ENCODE assay signal across 9 mouse cellular contexts in genomic region chr5:119916551-119917171, GRCm38 (mm10).
A peak's percentile ranks its signal among the peaks of the same experiment; 100 is the strongest.
DNase-seq lines count a peak whose midpoint lies in the region; ATAC-seq and TF ChIP-seq lines count a peak whose summit lies in the region.
"Had no signal": no experiment of that assay in that cellular context is flagged by ENCODE, and none has a peak within 500 bp of the region (broad histone marks: within the 10 kb centered on the region; RNA-seq: fewer than 3 reads in every experiment).

No protein-coding gene starts in this region.

- WGBS in heart, embryonic 10.5 days, result 79% methylated on average over 12 of the region's 12 CpGs
- 45% methylated on average over 12 of the region's 12 CpGs for WGBS in limb, embryonic 14.5 days
- WGBS in kidney, embryonic 14.5 days, result 75% methylated on average over 12 of the region's 12 CpGs

- H3K27me3 ChIP-seq in heart, embryonic 10.5 days (ENCODE audit: insufficient read depth, poor library complexity, severe bottlenecking), result no peaks in the 10 kb centered on the region
- H3K27me3 ChIP-seq in limb, embryonic 14.5 days (ENCODE audit: control insufficient read depth, insufficient read depth, low read length), result no peaks in the 10 kb centered on the region
- H3K27me3 ChIP-seq in kidney, embryonic 14.5 days (ENCODE audit: control insufficient read depth, insufficient read depth, low read length), result peaks cover 2% of the 10 kb centered on the region; the same call in 1 of the 2 replicates
- H3K27me3 ChIP-seq: neural tube, embryonic 13.5 days had no signal

- no peaks in the 10 kb centered on the region for H3K36me3 ChIP-seq in heart, embryonic 10.5 days
- H3K36me3 ChIP-seq in limb, embryonic 14.5 days (ENCODE audit: control insufficient read depth, insufficient read depth, low read length), result no peaks in the 10 kb centered on the region
- no peaks in the 10 kb centered on the region for H3K36me3 ChIP-seq in kidney, embryonic 14.5 days (ENCODE audit: control insufficient read depth, insufficient read depth, low read length)
- H3K36me3 ChIP-seq: neural tube, embryonic 13.5 days had no signal

- ATAC-seq in limb, embryonic 14.5 days (ENCODE audit: low FRiP score, low read depth), result peak; percentile 86
- ATAC-seq in kidney, embryonic 14.5 days (ENCODE audit: low FRiP score, low TSS enrichment), result no peak

- intact Hi-C loops in heart, postnatal 10 days (cut with DNase I), result no loop called here

- no peak overlapping the region for H3K27ac ChIP-seq in heart, embryonic 10.5 days
- H3K27ac ChIP-seq in limb, embryonic 14.5 days (replicated peaks; ENCODE audit: low read depth, low read length), result peak overlapping the region; percentile 52
- no peak overlapping the region for H3K27ac ChIP-seq in kidney, embryonic 14.5 days (ENCODE audit: low read depth, low read length)
- H3K27ac ChIP-seq: neural tube, embryonic 13.5 days had no signal

- TF ChIP-seq POLR2A in limb, embryonic 14.5 days (IDR thresholded peaks at IDR 0.05; ENCODE audit: borderline replicate concordance, extremely low read depth, insufficient read depth, insufficient read length), result no peak

- no peak overlapping the region for H3K9ac ChIP-seq in limb, embryonic 14.5 days (ENCODE audit: low read depth, low read length, severe bottlenecking)
- no peak overlapping the region for H3K9ac ChIP-seq in kidney, embryonic 14.5 days (ENCODE audit: low read depth, low read length)
- H3K9ac ChIP-seq: neural tube, embryonic 13.5 days had no signal

- no peaks in the 10 kb centered on the region for H3K4me1 ChIP-seq in heart, embryonic 10.5 days
- H3K4me1 ChIP-seq in limb, embryonic 14.5 days (ENCODE audit: control insufficient read depth, insufficient read depth, low read length), result peaks cover 7% of the 10 kb centered on the region
- H3K4me1 ChIP-seq in kidney, embryonic 14.5 days (ENCODE audit: control insufficient read depth, insufficient read depth, low read length), result no peaks in the 10 kb centered on the region
- H3K4me1 ChIP-seq: neural tube, embryonic 13.5 days had no signal

- DNase-seq in heart, adult 18-20 months, result peak; percentile 49 to 52
- no peak for DNase-seq in heart, embryonic 10.5 days (ENCODE audit: low spot score)
- peak; percentile 5 for DNase-seq in cerebellum, adult 9-10 months
- peak; percentile 58 to 65 for DNase-seq in heart, postnatal 10 days
- peak; percentile 73 for DNase-seq in limb, embryonic 14.5 days (ENCODE audit: low spot score)
- DNase-seq in embryo, embryonic 9.5 days (ENCODE audit: extremely low spot score), result no peak
- no peak for DNase-seq in kidney, postnatal 14 days

- H3K4me2 ChIP-seq in limb, embryonic 14.5 days (replicated peaks; ENCODE audit: low read depth, low read length, severe bottlenecking), result no peak overlapping the region
- H3K4me2 ChIP-seq in kidney, embryonic 14.5 days (replicated peaks; ENCODE audit: low read depth, low read length), result no peak overlapping the region
- H3K4me2 ChIP-seq: neural tube, embryonic 13.5 days had no signal

- no peak overlapping the region for H3K4me3 ChIP-seq in heart, embryonic 10.5 days
- H3K4me3 ChIP-seq in limb, embryonic 14.5 days (replicated peaks; ENCODE audit: low read length), result no peak overlapping the region
- H3K4me3 ChIP-seq in kidney, embryonic 14.5 days (ENCODE audit: low read length), result no peak overlapping the region
- H3K4me3 ChIP-seq: neural tube, embryonic 13.5 days had no signal

- H3K9me3 ChIP-seq in heart, embryonic 10.5 days, result no peaks in the 10 kb centered on the region
- no peaks in the 10 kb centered on the region for H3K9me3 ChIP-seq in limb, embryonic 14.5 days (ENCODE audit: control insufficient read depth, low read length)
- H3K9me3 ChIP-seq in kidney, embryonic 14.5 days (ENCODE audit: control insufficient read depth, low read length), result no peaks in the 10 kb centered on the region

Comparison
In these comparisons a context has a peak if more than half of its experiments do, and no peak if none do; other contexts are left out.
1. DNase-seq: peak in heart, adult 18-20 months (2 of 2), cerebellum, adult 9-10 months (single experiment), heart, postnatal 10 days (2 of 2) and limb, embryonic 14.5 days (single experiment); none in heart, embryonic 10.5 days (single experiment), embryo, embryonic 9.5 days (single experiment) and kidney, postnatal 14 days (single experiment).